ENCODE assay signal across 8 mouse cellular contexts in genomic region chr17:26939973-26940300, GRCm38 (mm10). TPM values are rescaled to one million over a fixed set of nuclear protein-coding genes. Genes with fewer than 3 reads are reported as not detected.
DNase-seq lines count a peak whose midpoint lies in the region; ATAC-seq and TF ChIP-seq lines count a peak whose summit lies in the region.

No protein-coding gene starts in this region.

- intact Hi-C loops in gastrocnemius, adult 2 months (cut with DNase I) = no loop called here

- no peak for TF ChIP-seq CTCF in gastrocnemius, adult 2 months (IDR thresholded peaks at IDR 0.05)
- no peak for TF ChIP-seq CTCF in spleen, adult 2 months (IDR thresholded peaks at IDR 0.05; ENCODE audit: extremely low read depth, insufficient read depth, insufficient read length, insufficient replicate concordance)
- TF ChIP-seq CTCF in stomach, postnatal 0 days (IDR thresholded peaks at IDR 0.05; ENCODE audit: low read depth) = no peak; the same call in 1 of the 2 replicates

- TF ChIP-seq EP300 in stomach, postnatal 0 days (optimal IDR thresholded peaks at IDR 0.05) = no peak

- DNase-seq in gastrocnemius, adult 2 months = no peak
- no peak for DNase-seq in gastrocnemius, adult 18-20 months (ENCODE audit: low spot score)
- no peak for DNase-seq in spleen, adult 2 months (ENCODE audit: low read depth in 1 of 2, low spot score in 2 of 2)
- DNase-seq in spleen, adult 12 weeks (ENCODE audit: low spot score) = no peak
- DNase-seq in liver, embryonic 11.5 days (ENCODE audit: low spot score) = no peak
- no peak for DNase-seq in stomach, postnatal 0 days (ENCODE audit: low spot score)
- DNase-seq in right cerebral cortex, postnatal 14 days = no peak
- DNase-seq in right cerebral cortex, adult 18-20 months = no peak

- no peak for TF ChIP-seq POLR2A in spleen, adult 2 months (IDR thresholded peaks at IDR 0.05; ENCODE audit: low read depth, low read length)

- H3K27me3 ChIP-seq in spleen, adult 2 months (ENCODE audit: control insufficient read depth, insufficient read depth, low read length) = no peaks in the 10 kb centered on the region
- no peaks in the 10 kb centered on the region for H3K27me3 ChIP-seq in liver, embryonic 11.5 days (replicated peaks; ENCODE audit: control insufficient read depth, insufficient read depth, low read length)
- H3K27me3 ChIP-seq in stomach, postnatal 0 days (ENCODE audit: control insufficient read depth, insufficient read depth, low read length) = no peaks in the 10 kb centered on the region

- H3K4me3 ChIP-seq in gastrocnemius, adult 2 months = peak overlapping the region; percentile 88
- peak overlapping the region; percentile 61 for H3K4me3 ChIP-seq in spleen, adult 2 months (ENCODE audit: extremely low read depth, insufficient read depth, insufficient read length)
- H3K4me3 ChIP-seq in liver, embryonic 11.5 days (ENCODE audit: low read depth, low read length) = peak overlapping the region; percentile 76
- peak overlapping the region; percentile 48 for H3K4me3 ChIP-seq in stomach, postnatal 0 days (ENCODE audit: low read depth, low read length)

- no peaks in the 10 kb centered on the region for H3K9me3 ChIP-seq in liver, embryonic 11.5 days (ENCODE audit: control insufficient read depth, low read length)
- no peaks in the 10 kb centered on the region for H3K9me3 ChIP-seq in stomach, postnatal 0 days (ENCODE audit: control insufficient read depth, low read length)

- H3K27ac ChIP-seq in gastrocnemius, adult 2 months = peak overlapping the region; percentile 97
- H3K27ac ChIP-seq in spleen, adult 2 months (ENCODE audit: insufficient read depth, low read length) = peak overlapping the region; percentile 77
- peak overlapping the region; percentile 96 for H3K27ac ChIP-seq in liver, embryonic 11.5 days (ENCODE audit: low read depth, low read length)
- H3K27ac ChIP-seq in stomach, postnatal 0 days (replicated peaks) = peak overlapping the region; percentile 93

- H3K4me2 ChIP-seq in liver, embryonic 11.5 days = peak overlapping the region; percentile 98
- peak overlapping the region; percentile 80 for H3K4me2 ChIP-seq in stomach, postnatal 0 days (replicated peaks; ENCODE audit: low read depth)

- H3K4me1 ChIP-seq in spleen, adult 2 months (ENCODE audit: control insufficient read depth, insufficient read depth, insufficient read length) = peaks cover 10% of the 10 kb centered on the region; the same call in 1 of the 2 replicates
- H3K4me1 ChIP-seq in liver, embryonic 11.5 days (replicated peaks; ENCODE audit: control insufficient read depth, insufficient read depth, low read length) = peaks cover 23% of the 10 kb centered on the region
- H3K4me1 ChIP-seq in stomach, postnatal 0 days (replicated peaks; ENCODE audit: control insufficient read depth, insufficient read depth) = peaks cover 5% of the 10 kb centered on the region; the same call in 1 of the 2 replicates

- no peak for ATAC-seq in liver, embryonic 11.5 days (replicated peaks; ENCODE audit: low FRiP score)
- no peak for ATAC-seq in stomach, postnatal 0 days (ENCODE audit: low FRiP score, low TSS enrichment)

- WGBS in spleen, adult 2 months = 11% methylated on average over 3 of the region's 3 CpGs
- 7% methylated on average over 3 of the region's 3 CpGs for WGBS in liver, embryonic 11.5 days
- WGBS in stomach, postnatal 0 days = 0% methylated on average over 3 of the region's 3 CpGs

- peak overlapping the region; percentile 87 for H3K9ac ChIP-seq in liver, embryonic 11.5 days (ENCODE audit: low read depth, low read length)
- peak overlapping the region; percentile 77 for H3K9ac ChIP-seq in stomach, postnatal 0 days (ENCODE audit: low read length)

- H3K36me3 ChIP-seq in spleen, adult 2 months (ENCODE audit: control insufficient read depth, insufficient read depth, low read length) = peaks cover 26% of the 10 kb centered on the region
- peaks cover 6% of the 10 kb centered on the region; the same call in 1 of the 2 replicates for H3K36me3 ChIP-seq in liver, embryonic 11.5 days (ENCODE audit: control insufficient read depth, insufficient read depth, low read length)
- H3K36me3 ChIP-seq in stomach, postnatal 0 days (ENCODE audit: control insufficient read depth, insufficient read depth, low read length) = no peaks in the 10 kb centered on the region; the same call in 1 of the 2 replicates

RNA-seq across cellular contexts. Expression of gene Cuta, which starts 0.6 kb away (rescaled TPM):
- 100 to 1,000 TPM in 1 of 2 experiments, 10 to 100 TPM in 1; 93.8 to 104 TPM for total RNA-seq in gastrocnemius, adult 2 months (2021)
- total RNA-seq in gastrocnemius, adult 18-20 months (2021) = 100 to 1,000 TPM; 103 to 109 TPM
- 87.9 and 131 TPM in 2 replicates for polyA plus RNA-seq in spleen, adult 2 months (2012; rRNA removed)
- polyA plus RNA-seq in liver, embryonic 11.5 days (2014; fragmentation: Nextera tagmentation; extraction: Ambion mirVana) = 159 and 171 TPM in 2 replicates
- 157 and 163 TPM in 2 replicates for polyA plus RNA-seq in stomach, postnatal 0 days (2015; fragmentation: Nextera tagmentation; extraction: Ambion mirVana)

RNA-seq across cellular contexts. Expression of gene Syngap1, which starts 1.1 kb away (rescaled TPM):
- total RNA-seq in gastrocnemius, adult 2 months (2021) = 1 to 10 TPM; 3.0 to 3.5 TPM
- total RNA-seq in gastrocnemius, adult 18-20 months (2021) = 1 to 10 TPM; 2.2 to 2.8 TPM
- 7.3 and 9.6 TPM in 2 replicates for polyA plus RNA-seq in spleen, adult 2 months (2012; rRNA removed)
- polyA plus RNA-seq in liver, embryonic 11.5 days (2014; fragmentation: Nextera tagmentation; extraction: Ambion mirVana) = 1.4 and 1.6 TPM in 2 replicates
- polyA plus RNA-seq in stomach, postnatal 0 days (2015; fragmentation: Nextera tagmentation; extraction: Ambion mirVana) = 0.61 and 0.70 TPM in 2 replicates

RNA-seq across cellular contexts. Expression of gene Phf1, which starts 7.1 kb away (rescaled TPM):
- 10 to 100 TPM in 1 of 2 experiments, 1 to 10 TPM in 1; 9.2 to 10.7 TPM for total RNA-seq in gastrocnemius, adult 2 months (2021)
- total RNA-seq in gastrocnemius, adult 18-20 months (2021) = 10 to 100 TPM in 1 of 2 experiments, 1 to 10 TPM in 1; 8.2 to 11.3 TPM
- polyA plus RNA-seq in spleen, adult 2 months (2012; rRNA removed) = 103 and 131 TPM in 2 replicates
- 3.2 and 3.4 TPM in 2 replicates for polyA plus RNA-seq in liver, embryonic 11.5 days (2014; fragmentation: Nextera tagmentation; extraction: Ambion mirVana)
- polyA plus RNA-seq in stomach, postnatal 0 days (2015; fragmentation: Nextera tagmentation; extraction: Ambion mirVana) = 4.7 and 5.8 TPM in 2 replicates

RNA-seq across cellular contexts. Expression of gene Kifc5b, which starts 23.0 kb away (rescaled TPM):
- under 1 TPM; 0.18 to 0.64 TPM for total RNA-seq in gastrocnemius, adult 2 months (2021)
- total RNA-seq in gastrocnemius, adult 18-20 months (2021) = under 1 TPM; 0.37 to 0.43 TPM
- polyA plus RNA-seq in spleen, adult 2 months (2012; rRNA removed) = 6.8 and 7.6 TPM in 2 replicates
- 8.6 and 8.7 TPM in 2 replicates for polyA plus RNA-seq in liver, embryonic 11.5 days (2014; fragmentation: Nextera tagmentation; extraction: Ambion mirVana)
- 1.5 and 1.6 TPM in 2 replicates for polyA plus RNA-seq in stomach, postnatal 0 days (2015; fragmentation: Nextera tagmentation; extraction: Ambion mirVana)

RNA-seq across cellular contexts. Expression of gene Zbtb9, which starts 33.0 kb away (rescaled TPM):
- under 1 TPM; 0.17 to 0.41 TPM for total RNA-seq in gastrocnemius, adult 2 months (2021)
- under 1 TPM; 0.66 TPM for total RNA-seq in gastrocnemius, adult 18-20 months (2021)
- 13.7 and 25.0 TPM in 2 replicates for polyA plus RNA-seq in spleen, adult 2 months (2012; rRNA removed)
- polyA plus RNA-seq in liver, embryonic 11.5 days (2014; fragmentation: Nextera tagmentation; extraction: Ambion mirVana) = 9.7 and 9.9 TPM in 2 replicates
- polyA plus RNA-seq in stomach, postnatal 0 days (2015; fragmentation: Nextera tagmentation; extraction: Ambion mirVana) = 6.9 and 7.8 TPM in 2 replicates

Comparison
In these comparisons a context has a peak if more than half of its experiments do, and no peak if none do; other contexts are left out.
1. RNA of gene Phf1, which starts 7.1 kb away (polyA plus RNA-seq): 103 to 131 TPM in spleen, adult 2 months; 4.7 to 5.8 TPM in stomach, postnatal 0 days and 3.2 to 3.4 TPM in liver, embryonic 11.5 days; every median in the first group is over 10 times any median in the second.
2. Peak in every context shown above with its lines, with median percentiles within 50 percentile points of each other: H3K27ac ChIP-seq and H3K4me3 ChIP-seq.